Mouse (Mus musculus) lung, adult 2 months (tissue): ENCODE measurements at regions not wholly inside any gene's neighbourhood (a gene's known extent, or its start where the extent isn't known, plus 50 kb on each side); places are given as distances from the start of the nearest gene placed in this dataset.
"Not testable (repeated sequence)": the region's sequence is repeated elsewhere in the genome, so short reads cannot be mapped to it uniquely, and the experiment has no call there.

Experiments used
- CTCF ChIP-seq: fragments of 200-500 bp; IDR thresholded peaks from 2 replicates; pipeline ENCODE4 v1.5.1; 2011; ENCODE audit warnings: mild to moderate bottlenecking, low read length, control low read depth; ENCODE audit not compliant: insufficient read depth
- POLR2A ChIP-seq: fragments of 200-500 bp; IDR thresholded peaks from 2 replicates; pipeline ENCODE4 v1.6.1; 2011; ENCODE audit warnings: low read depth, mild to moderate bottlenecking, control low read depth, low read length, borderline replicate concordance; ENCODE audit errors: extremely low read depth

DNA sequence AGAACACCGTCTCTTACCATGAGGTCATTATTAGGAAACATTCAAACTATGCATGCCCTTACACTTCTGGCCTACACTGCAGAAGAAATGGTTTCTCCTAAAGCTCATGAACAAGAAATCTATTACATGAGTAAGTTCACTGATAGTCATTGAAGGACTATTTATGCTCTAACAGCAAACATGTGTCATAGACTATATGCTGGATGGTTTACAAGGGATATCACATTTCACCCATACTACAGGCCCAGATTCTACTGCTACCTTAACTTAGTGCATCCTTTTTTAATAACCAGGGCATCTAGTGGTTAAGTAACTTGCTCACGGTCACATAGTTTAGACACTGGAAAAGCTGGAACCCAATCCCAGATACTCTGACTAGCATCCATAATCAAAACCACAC, 175.8 kb upstream of the Cdk6 start:
- TF ChIP-seq POLR2A, CTCF: not testable (repeated sequence)
